Mouse (Mus musculus): ENCODE results near the gene Tex37.

The Tex37 gene

DNA sequence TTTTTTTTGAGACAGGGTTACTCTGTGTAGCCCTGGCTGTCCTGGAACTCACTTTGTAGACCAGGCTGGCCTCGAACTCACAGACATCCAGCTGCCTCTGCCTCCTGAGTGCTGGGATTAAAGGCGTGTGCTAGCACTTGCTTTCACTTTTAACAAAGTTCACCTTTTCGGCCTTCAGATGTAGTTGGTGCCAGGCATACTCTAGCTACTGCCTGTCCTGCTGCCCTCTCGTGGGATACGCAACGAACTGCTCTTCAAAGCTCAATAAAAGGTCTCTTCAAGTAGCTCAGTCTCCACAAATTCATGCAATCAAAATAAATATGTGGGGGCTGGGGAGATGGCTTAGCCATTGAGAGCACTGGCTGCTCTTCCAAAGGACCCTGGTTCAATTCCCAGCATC is 20.6 kb downstream of the Tex37 start:
- in situ Hi-C loops (cut with MboI, MseI) = loop anchor here in 1 of 2 experiments (10.0 kb wide), 1 partner anchor 183 kb away; no protein-coding TSS in a partner anchor

DNA sequence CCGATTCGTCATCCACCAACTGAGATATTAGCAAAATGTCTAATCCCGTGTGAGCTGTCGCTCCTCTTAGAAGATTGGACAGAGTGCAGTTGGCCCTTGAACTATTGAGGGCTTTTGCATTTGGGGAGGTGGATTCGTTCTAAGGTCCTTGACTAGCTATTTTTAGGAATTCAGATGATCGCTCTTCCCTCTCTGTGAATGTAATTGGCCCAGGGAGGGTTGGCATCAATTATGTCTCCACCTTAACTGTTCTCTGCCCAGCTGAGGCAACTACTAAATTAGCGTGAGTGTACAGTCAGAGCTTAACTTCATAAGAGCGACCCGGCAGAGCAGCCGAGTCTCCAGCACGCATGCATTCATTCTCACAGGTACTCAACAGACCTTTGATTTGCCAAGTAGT is 30.7 kb downstream of the Tex37 start:
- in situ Hi-C loops (cut with MboI, MseI) = no loop called here

DNA sequence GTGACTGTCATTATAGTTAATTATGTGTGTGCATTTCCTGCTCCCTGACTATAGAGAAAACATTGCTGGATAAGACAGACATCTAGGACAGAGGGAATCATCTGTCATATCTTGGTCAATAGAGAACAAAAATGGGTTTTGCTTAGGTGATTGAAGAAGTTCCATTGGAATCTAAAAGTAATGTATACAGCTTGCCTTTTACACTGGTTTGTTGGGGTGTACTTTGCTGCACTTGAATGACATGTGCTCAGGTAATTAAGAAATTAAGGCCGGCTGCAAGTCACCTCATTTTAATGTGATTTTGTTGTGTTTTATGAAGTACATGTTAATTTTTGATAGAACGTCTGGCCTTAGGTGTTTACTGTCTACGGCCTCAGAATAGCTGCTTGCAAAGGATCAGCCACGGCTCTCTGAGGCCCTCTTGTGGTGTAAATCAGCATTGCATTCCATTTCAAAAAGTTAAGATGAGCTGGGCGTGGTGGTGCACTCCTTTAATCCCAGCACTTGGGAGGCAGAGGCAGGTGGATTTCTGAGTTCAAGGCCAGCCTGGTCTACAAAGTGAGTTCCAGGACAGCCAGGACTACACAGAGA is 37.9 kb downstream of the Tex37 start:
- in situ Hi-C loops (cut with MboI, MseI) = loop anchor here in 1 of 2 experiments (5.0 kb wide), 1 partner anchor 69 kb away; no protein-coding TSS in a partner anchor

- in situ Hi-C loops (cut with MboI, MseI) = loop anchor here in 1 of 2 experiments (5.0 kb wide), 1 partner anchor 63 kb away; no protein-coding TSS in a partner anchor
Observed at GRCm38 (mm10) chr6:70875017-70875416, 43.7 kb downstream of the Tex37 start.

DNA sequence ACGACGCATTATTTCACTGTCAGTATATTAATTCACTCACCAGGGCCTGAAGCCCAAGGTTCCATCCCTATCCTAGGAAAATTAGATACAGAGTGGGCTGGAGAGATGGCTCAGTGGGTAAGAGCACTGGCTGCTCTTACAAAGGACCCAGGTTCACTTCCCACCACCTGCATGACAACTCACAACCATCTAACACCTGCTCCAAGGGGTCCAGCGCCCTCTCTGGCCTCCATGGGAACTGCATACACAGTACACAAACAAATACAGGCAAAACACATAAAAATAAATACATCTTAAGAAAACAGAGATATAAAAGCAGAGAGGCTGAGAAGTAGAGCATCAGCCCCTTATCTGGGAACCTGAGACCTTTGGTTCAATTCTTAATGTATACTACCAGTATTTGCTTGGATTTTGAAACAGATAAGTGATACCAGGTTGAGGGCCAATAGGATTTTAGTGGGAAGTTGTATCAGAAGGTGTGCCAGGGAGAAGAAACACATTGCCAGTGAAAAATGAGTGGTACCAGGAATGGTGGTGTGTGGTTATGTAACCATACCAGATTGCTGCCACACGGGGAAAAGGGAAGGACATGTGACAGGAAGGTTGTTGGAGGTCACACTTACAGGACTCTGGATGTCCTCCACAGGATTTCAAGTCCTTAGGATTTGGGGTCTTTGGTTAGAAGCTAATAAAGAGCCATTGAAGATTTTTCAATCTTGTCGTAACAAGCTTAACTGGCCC is 44.5 kb downstream of the Tex37 start:
- in situ Hi-C loops (cut with MboI, MseI) = no loop called here

- in situ Hi-C loops (cut with MboI, MseI) = no loop called here
Observed at GRCm38 (mm10) chr6:70872570-70872969, 46.2 kb downstream of the Tex37 start.

DNA sequence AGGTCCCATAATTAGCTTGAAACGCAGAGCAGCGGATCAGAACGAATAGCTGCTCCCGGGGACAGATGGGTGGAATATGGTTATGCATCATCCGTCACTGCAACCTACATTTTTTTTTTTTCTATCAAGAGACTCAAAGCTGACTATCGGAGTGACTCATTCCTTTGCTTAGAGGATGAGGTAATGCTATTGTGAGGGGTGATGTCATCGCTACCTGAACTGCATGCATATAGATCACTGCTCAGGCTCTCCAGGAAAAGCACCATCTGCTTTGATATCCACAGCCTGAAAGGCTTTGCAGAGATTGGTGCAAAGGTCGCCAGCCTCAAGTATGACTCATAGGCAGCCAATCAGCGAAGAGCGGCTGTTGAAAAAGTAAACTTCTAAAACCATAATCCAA is 46.6 kb downstream of the Tex37 start:
- in situ Hi-C loops (cut with MboI, MseI) = no loop called here

- in situ Hi-C loops (cut with MboI, MseI) = no loop called here
Observed at GRCm38 (mm10) chr6:70871511-70871980, 47.2 kb downstream of the Tex37 start.

- in situ Hi-C loops (cut with MboI, MseI) = no loop called here
Observed at GRCm38 (mm10) chr6:70867297-70867696, 51.4 kb downstream of the Tex37 start.

GRCm38 (mm10) chr6:70866761-70867160 is 52.0 kb downstream of the Tex37 start:
- in situ Hi-C loops (cut with MboI, MseI) = no loop called here

DNA sequence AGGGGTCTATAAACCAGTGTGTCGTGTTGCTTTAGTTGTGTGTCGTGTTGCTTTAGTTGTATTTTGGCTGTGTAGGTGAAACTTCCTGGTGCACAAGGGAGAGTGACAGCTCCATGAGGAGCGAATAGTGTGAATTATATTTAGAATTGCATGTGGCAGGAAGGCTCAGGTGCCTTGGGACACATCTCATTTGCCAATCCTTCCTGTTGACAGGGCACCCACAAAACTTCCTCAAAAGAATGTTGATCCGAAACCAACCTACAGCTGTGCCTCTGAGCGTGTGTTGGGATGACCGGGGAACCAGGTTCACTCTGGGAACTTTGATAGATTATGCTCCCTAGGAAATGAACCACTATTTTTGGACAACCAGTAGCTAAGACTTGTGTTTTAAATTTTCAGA is 54.4 kb downstream of the Tex37 start:
- in situ Hi-C loops (cut with MboI, MseI) = no loop called here
